Mouse (Mus musculus) left cerebral cortex, adult 11 months (tissue): ENCODE measurements around the gene Ttc28.

Source experiments
- DNase-seq: peaks from one replicate; pipeline ENCODE4 v3.0.0; 2022; ENCODE audit warnings: low spot score

Ttc28 gene

DNA sequence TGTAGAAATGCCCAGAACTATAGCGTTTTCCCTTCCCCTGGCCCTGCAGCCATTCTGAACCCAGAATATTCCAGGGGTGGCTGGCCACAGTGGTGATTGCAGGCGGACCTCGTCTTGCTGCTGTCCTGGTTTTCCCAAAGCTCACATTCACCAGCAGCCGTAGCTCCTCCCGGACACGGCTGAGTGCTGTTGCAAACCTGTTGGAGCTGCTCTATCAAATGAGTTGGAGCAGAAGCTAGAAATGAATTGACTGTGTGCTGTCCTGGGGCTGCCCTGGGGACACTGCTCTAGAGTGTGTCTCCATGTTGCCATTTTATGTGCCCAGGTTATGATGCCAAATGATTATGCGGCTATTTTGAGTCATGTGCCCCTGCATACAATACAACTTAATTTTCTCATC lies 254.2 kb downstream of the Ttc28 start:
- DNase-seq, result no peak

- DNase-seq, result no peak
Measured at GRCm38 (mm10) chr5:111137283-111137682, 257.7 kb downstream of the Ttc28 start.

GRCm38 (mm10) chr5:111137742-111138141 lies 258.1 kb downstream of the Ttc28 start:
- DNase-seq, result no peak

DNA sequence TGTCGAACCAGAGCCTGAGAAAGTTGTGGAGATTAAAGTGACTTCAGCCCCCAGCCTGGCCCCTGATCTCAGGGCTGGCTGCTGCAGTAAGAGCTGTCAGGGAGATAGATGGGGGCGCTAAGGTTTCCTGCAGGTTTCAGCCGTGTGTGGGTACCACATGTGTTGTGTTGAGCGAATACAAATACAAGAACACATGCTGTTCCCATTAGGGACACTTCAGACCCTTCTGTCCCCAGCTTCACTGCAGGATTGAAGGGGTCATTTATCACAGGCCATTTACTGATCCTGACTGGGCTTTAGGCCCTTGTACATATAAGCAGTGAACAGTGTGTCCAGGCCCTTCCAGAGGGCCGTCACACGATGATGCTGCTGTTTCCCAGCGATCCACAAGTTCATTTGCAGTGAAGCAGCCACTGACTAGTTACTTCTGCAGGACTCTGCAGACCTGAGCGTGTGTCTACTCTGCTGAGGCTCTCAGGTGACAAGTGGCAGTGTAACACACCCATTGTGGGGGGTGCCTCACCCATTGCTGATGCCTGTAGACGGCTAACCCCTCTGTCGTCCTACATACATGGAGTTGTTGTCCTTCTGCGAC lies 258.7 kb downstream of the Ttc28 start:
- DNase-seq, result no peak

DNA sequence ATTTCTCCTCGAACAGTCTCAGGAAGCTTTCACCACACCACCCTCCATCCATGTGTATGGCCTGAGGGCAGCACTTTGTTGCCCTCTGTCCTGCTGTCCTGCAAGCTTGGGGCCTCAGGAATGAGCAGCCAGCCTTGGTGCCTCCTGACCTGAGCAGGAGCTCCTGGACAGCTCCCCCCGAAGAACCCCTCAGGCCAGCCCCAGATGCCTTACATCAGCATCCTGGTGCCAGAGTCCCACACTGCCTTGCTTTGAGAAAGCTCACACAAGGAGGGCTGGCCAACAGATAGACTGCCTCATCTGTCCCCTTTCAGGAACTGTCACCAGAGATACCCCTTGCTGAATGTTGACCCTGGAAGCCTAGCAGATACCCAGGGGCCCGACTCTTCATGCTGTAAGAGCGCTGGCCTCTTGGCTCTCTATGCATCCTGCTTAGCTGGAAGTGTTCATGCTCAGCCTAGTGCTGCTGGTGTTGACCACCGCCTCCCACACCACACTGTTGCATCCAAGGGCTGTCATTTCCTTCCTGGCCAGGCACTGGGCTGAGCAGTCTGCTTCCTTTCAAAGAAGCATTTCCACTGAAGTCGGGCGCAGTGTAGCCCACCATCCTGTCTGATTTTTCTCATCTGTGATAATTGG lies 259.4 kb downstream of the Ttc28 start:
- no peak for DNase-seq

- DNase-seq, result no peak
Measured at GRCm38 (mm10) chr5:111139622-111140021, 260.0 kb downstream of the Ttc28 start.

- DNase-seq, result no peak
Measured at GRCm38 (mm10) chr5:111141139-111141885, 261.7 kb downstream of the Ttc28 start.

- no peak for DNase-seq
Measured at GRCm38 (mm10) chr5:111142837-111143236, 263.2 kb downstream of the Ttc28 start.

- no peak for DNase-seq
Measured at GRCm38 (mm10) chr5:111144411-111144810, 264.8 kb downstream of the Ttc28 start.

DNA sequence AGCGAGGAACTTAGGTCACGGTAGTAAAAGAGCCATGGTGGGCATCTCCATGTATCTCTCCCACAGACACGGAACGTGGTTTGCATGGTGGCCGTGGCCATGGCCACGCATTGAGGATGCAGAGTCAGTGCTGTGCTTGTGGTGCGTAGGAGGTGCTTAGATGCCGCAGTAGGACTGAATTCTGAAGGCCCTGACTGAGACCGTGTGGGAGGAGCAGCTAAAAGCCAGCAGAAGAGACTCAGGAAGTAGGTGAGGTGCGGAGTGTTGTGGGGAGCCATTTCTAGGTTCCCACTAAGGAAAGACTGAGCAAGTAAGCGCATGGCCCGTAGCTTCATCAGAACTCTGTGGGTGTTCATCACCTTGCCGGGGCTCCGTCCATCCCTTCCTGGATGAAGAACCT lies 271.0 kb downstream of the Ttc28 start:
- no peak for DNase-seq

DNA sequence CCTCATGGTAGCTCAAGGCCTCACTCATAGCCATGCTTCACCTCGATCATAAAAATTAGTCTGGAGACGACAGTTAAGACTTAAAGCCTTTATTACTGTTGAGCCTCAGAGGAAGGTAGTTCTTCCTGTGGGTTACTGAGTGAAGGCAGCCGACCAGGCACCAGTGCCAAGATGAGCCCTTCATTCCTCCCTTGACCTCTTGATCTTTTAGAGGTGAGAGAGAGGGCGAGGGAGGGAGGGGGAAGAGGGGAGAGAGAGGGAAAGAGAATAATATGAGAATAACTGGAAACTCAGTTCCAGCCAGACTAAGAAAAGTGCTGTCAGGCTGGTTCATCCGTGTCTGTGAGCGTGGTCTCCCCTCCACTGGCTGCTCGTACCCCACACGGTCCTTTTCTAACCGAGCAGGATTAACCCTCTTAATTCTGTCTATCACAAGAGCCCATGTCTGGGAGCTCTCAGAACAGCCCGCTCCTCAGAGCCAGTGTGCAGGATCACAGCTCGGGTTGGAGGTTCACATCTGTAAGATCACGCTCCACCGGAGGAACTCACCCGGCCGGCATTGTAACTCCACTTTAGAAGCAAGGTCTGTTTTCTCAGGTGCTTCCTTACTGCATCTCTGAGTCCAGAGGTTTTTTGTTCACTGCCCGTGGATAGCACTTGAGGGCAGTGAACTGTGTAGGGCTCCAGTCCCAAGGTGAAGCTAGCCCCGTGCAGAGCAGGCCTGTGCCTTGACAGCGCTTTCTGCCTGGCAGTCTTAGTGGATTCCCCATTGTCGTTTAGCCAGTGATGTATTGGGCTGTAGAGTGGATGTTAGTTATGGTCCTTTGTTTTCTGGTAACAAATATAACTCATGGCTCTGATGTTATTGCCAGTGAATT lies 272.5 kb downstream of the Ttc28 start:
- no peak for DNase-seq

DNA sequence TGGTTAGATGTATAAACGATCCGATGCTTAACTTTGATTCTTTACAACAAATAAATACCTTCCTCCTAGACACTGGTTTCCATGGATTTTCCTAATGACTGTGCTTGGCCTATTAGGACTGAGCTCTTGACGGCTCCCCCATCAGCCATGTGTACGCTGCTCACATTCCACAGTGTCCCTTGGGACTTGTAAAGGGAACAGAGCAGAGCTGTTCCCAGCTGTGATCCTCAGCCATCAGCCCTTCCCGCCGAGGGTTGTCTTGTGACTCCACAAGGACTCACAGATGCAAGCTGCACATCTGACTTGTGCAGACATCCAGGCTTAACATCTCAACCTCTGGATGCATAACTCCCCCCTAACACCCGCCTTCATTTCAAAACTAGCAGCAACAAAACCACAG lies 275.0 kb downstream of the Ttc28 start:
- no peak for DNase-seq

GRCm38 (mm10) chr5:111155271-111155670 lies 275.7 kb downstream of the Ttc28 start:
- no peak for DNase-seq

DNA sequence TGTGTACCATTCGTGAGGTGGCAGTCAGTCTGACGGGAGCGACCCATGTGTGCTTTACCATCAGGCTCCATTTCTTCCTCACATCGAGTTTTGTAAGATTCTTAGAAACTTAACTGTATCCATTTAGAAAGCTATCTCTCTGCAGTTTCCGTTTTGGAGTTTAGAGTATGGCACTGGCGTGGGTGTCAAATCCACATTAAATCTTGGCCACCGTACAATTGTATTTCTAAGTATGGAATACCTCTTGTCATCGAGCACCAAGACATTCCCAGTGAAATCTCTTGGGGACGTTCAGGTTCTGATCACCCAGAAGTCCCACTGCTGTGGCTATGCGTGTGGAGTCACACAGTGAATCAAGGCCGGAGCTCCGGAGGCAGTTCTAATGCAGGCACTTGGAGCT lies 276.3 kb downstream of the Ttc28 start:
- no peak for DNase-seq

DNA sequence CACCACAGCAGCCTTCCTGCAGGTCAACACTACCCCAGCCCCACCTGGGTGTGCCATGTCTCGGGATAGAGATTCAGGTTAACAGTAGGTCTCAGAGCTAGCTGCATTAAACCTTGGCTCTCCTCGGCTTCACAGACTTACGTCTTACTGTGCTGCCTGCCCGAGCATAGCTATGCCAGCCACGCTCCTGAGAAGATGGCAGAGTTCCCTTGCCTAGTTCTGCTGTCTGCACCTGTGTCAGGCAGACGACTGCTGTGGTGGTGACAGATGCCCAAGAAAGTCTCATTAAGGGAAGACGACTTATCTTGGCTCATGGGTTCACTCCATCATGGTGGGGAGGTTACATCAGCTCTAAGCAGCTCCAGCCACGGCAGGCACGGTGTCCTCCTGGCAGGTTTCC lies 278.7 kb downstream of the Ttc28 start:
- no peak for DNase-seq

GRCm38 (mm10) chr5:111159628-111160321 lies 280.2 kb downstream of the Ttc28 start:
- no peak for DNase-seq

DNA sequence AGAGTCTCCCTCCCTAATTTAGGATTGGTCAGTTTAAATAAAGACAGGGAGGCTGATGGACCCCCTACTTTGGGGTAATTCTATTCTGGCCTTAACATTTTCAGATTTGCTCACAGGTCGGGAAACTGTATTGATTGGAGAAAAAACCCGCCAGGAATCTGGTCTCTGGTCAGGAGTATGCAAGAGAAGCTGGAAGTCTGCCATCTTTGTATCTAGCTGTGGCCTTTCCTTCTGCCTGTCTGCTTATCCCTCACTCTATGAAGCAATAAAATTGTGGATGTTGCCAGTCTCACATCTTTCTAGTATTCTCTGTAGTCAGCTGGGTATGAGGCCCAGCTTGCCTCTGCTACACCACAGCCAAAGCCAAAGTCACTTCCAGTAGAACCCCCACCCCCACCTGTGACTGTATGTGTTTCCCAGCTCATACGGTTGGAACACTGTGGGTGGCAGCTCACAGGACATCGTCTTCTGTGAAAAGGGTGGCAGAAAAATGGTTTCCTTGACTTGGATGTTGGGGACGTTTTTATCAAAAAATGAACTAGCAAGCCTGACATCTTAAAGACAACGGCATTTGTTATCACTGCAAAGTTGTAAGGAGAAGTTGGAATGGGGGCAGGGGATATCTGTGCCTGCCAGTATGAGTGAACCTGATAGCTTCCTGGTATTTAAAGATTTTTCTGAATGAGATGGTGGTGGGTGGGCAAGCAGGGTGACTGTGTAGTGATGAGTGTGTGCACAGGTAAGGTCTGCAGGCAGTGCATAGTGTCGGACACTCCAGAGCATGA lies 281.7 kb downstream of the Ttc28 start:
- no peak for DNase-seq

DNA sequence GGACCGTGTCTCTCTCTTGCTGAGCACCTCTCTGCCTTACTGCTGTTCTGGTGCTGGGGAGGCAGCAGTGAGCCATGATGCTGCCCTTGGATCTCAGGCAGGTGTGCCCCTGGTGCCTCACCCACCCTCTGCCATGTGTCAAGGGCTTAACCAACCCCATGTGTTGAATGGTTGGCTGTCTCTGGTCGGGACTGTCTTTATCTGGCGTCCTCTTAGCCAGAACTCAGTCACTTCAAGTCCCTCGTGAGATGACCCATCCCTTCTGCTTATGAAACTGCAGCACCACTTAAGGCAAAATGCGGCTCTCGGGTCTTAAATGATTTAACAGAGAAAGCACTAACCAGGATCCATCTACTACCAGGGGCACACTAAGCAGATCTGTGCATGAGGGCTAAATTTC lies 283.3 kb downstream of the Ttc28 start:
- DNase-seq, result no peak

DNA sequence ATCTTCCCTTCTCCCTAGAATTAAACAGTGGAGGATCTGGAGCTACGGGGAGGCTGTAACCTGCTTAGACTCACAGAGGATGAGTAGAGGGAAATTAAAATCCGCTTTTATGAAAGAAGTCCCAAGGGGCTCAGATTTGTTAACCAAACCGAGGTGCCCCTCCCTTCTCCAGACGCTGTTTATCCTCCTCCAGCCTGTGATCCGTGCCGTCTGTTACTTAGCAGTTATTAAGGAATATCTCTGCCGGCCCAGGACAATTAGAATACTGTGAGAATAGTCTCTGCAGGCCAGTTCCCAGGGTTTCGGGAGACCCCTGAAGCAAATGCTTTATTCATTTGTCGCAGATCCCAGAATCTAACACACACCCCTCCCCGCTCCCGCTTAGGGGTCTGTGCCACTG lies 283.8 kb downstream of the Ttc28 start:
- no peak for DNase-seq

GRCm38 (mm10) chr5:111164348-111164920 lies 284.8 kb downstream of the Ttc28 start:
- no peak for DNase-seq

DNA sequence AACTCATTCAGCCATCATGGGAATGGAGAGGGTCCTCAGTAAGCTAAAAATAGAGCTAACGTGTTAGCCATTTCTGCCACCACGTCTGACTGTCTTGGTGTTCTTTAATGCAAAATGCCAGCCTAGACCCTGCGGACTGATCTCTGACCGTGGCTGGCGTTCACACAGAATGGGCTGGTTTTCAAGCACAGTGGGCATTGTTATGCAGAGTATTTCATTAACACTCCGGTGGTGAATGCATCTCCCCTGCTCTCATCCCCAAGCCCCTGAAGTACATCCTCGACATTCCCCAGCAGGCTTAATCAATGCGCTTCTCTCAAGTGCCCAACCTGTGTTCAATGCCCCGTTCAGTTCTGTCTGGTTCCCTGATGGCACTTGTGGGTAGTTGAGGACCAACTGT lies 290.8 kb downstream of the Ttc28 start:
- DNase-seq, result no peak
